Mouse (Mus musculus) stomach, embryonic 16.5 days (tissue): ENCODE results near the gene Fam43a. TPM values are rescaled to one million over a fixed set of nuclear protein-coding genes. Genes with fewer than 3 reads are reported as not detected.
A peak's percentile ranks its signal among the peaks of the same experiment; 100 is the strongest.

ENCODE experiments used
- ATAC-seq: fragments of 200-750 bp; cut with Nextera tagmentation; 2 replicates; pipeline ENCODE4 v1.8.0; 2017; ENCODE audit warnings: moderate number of reproducible peaks, moderate TSS enrichment; ENCODE audit not compliant: insufficient read depth, low FRiP score
- H3K27ac ChIP-seq: fragments of 300-500 bp; sonication (generic); 2 replicates; pipeline ENCODE4 v1.5.1; 2014; ENCODE audit warnings: low read length
- H3K27me3 ChIP-seq: fragments of 300-500 bp; sonication (generic); 2 replicates; pipeline ENCODE4 v1.6.1; 2014; ENCODE audit warnings: low read length, control low read depth, mixed read lengths; ENCODE audit not compliant: control insufficient read depth, insufficient read depth
- H3K36me3 ChIP-seq: fragments of 300-500 bp; sonication (generic); 2 replicates; pipeline ENCODE4 v1.6.1; 2014; ENCODE audit warnings: low read length; ENCODE audit not compliant: control insufficient read depth, insufficient read depth
- H3K4me1 ChIP-seq: fragments of 300-500 bp; sonication (generic); 2 replicates; pipeline ENCODE4 v1.6.1; 2014; ENCODE audit warnings: low read length, control low read depth, mixed read lengths; ENCODE audit not compliant: control insufficient read depth, insufficient read depth
- H3K4me2 ChIP-seq: fragments of 300-500 bp; sonication (generic); 2 replicates; pipeline ENCODE4 v1.6.1; 2014; ENCODE audit warnings: low read depth, low read length, mixed read lengths
- H3K4me3 ChIP-seq: fragments of 300-500 bp; sonication (generic); replicated peaks from 2 replicates; pipeline ENCODE4 v1.5.1; 2014; ENCODE audit warnings: mild to moderate bottlenecking, low read length
- H3K9ac ChIP-seq: fragments of 300-500 bp; sonication (generic); 2 replicates; pipeline ENCODE4 v1.6.1; 2014; ENCODE audit warnings: low read length
- H3K9me3 ChIP-seq: fragments of 300-500 bp; sonication (generic); replicated peaks from 2 replicates; pipeline ENCODE4 v1.6.1; 2016; ENCODE audit warnings: low read length, control low read depth; ENCODE audit not compliant: control insufficient read depth
- WGBS: fragments of 180-500 bp; shearing (Covaris S2); extraction: QIAGEN DNeasy Blood & Tissue Kit; methylation state at CpG from one replicate; pipeline ENCODE4 v1.1.7; 2014; 5-methylcytosine and 5-hydroxymethylcytosine counted together
- polyA plus RNA-seq: library from polyadenylated mRNA; unstranded; fragments of >200 nt; fragmentation: Nextera tagmentation; extraction: Ambion mirVana; gene quantifications from 2 replicates; pipeline ENCODE4 v1.2.1, GENCODE M21; 2015

The Fam43a gene
- polyA plus RNA-seq, 1 experiment from 2014 or later = 16.7 TPM

DNA sequence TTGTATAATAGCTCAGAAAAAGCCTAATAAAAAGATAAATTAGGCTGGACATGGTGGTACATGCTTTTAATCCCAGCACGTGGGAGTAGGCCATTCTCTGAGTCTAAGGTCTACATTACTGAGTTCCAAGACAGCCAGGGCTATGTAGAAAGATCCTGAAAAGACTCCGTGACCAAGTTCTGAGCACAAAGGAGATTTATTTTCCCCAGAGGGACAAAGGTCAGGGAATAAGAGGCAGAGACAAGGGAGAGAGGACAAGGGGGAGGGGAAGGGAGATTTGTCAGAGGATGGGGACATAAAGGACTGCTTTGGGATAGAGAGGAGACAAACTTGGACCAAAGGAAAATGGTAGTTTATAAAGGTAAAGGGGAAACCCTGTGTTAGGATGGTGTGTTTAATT lies 41.1 kb downstream of the Fam43a start:
- ATAC-seq = no peak
- 0 out of 2 replicates have a peak, but pooled peaks cover 3% of the 10 kb centered on the region for H3K9me3 ChIP-seq
- 53% methylated on average over 2 of the region's 2 CpGs for WGBS
- no peak overlapping the region for H3K9ac ChIP-seq
- no peak overlapping the region for H3K4me3 ChIP-seq
- H3K4me1 ChIP-seq = no peaks in the 10 kb centered on the region
- no peaks in the 10 kb centered on the region for H3K27me3 ChIP-seq
- H3K27ac ChIP-seq = no peak overlapping the region
- no peak overlapping the region for H3K4me2 ChIP-seq
- no peaks in the 10 kb centered on the region for H3K36me3 ChIP-seq

DNA sequence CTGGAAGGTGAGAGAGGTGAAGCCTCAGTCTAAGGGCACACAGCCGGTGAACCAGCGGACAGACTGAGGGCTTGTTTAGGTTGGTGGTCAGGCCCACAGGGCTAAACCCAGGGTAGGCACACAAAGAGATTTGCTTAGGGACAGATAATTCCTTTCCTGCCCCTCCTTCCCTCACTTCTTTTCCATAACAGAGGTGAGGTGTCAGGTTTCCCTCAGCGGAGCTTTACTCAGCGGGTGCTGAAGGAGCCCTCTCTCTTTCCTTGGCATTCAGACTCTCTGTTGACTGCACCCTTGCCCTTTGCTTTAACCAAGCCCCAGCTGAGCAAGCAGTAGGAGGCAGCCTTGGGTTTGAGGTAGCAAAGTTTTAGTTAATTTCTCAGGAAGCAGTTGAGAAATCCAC lies 41.9 kb downstream of the Fam43a start:
- 49% methylated on average over 4 of the region's 4 CpGs for WGBS
- Histone ChIP-seq H3K27me3 (no peaks in the 10 kb centered on the region), H3K4me2 (no peak overlapping the region), H3K4me3 (no peak overlapping the region), H3K9ac (no peak overlapping the region), H3K9me3 (0 out of 2 replicates have a peak, but pooled peaks cover 3% of the 10 kb centered on the region), H3K4me1 (no peaks in the 10 kb centered on the region), H3K27ac (no peak overlapping the region), H3K36me3 (no peaks in the 10 kb centered on the region)
- peak; percentile 59; the same call in 1 of the 2 replicates for ATAC-seq

DNA sequence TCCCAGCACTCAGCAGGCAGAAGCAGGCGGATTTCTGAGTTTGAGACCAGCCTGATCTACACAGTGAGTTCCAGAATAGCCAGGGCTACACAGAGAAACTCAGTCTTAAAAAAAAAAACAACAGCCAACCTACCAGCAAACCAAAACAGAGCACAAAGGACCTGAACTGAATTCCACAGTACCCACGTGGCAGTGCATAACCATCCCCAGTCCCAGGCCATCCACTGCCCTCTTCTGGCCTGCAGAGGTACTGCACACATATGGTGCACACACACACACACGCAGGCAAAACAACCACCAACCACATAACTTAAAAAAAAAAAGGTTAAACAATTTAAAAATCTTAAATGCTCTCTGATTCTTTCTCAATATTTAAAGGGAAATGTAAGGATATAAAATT lies 42.7 kb downstream of the Fam43a start:
- WGBS = 77% methylated on average over 3 of the region's 3 CpGs
- ATAC-seq = no peak
- no peak overlapping the region for H3K27ac ChIP-seq
- H3K9ac ChIP-seq = no peak overlapping the region
- H3K4me1 ChIP-seq = no peaks in the 10 kb centered on the region
- H3K27me3 ChIP-seq = no peaks in the 10 kb centered on the region
- no peaks in the 10 kb centered on the region for H3K36me3 ChIP-seq
- no peak overlapping the region for H3K4me2 ChIP-seq
- H3K4me3 ChIP-seq = no peak overlapping the region
- 0 out of 2 replicates have a peak, but pooled peaks cover 3% of the 10 kb centered on the region for H3K9me3 ChIP-seq

DNA sequence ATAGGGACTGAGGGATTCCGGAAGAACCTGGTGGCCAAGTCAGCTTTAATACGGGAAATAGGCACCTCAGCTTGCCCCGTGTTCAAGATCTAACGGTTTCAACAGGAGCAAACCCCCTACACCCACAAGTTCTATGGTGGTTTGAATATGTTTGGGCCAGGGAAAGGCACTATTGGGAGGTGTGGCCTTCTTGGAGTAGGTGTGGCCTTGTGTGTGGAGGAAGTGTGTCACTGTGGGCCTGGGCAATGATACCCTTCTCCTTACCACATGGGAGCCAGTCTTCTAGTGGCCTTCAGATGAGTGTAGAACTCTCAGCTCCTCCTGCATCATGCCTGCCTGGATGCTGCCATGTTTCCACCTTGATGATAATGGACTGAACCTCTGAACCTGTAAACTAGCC lies 45.5 kb downstream of the Fam43a start:
- H3K4me2 ChIP-seq = no peak overlapping the region
- H3K9ac ChIP-seq = no peak overlapping the region
- H3K27me3 ChIP-seq = no peaks in the 10 kb centered on the region
- H3K27ac ChIP-seq = no peak overlapping the region
- H3K36me3 ChIP-seq = no peaks in the 10 kb centered on the region
- no peak overlapping the region for H3K4me3 ChIP-seq
- no peaks in the 10 kb centered on the region for H3K4me1 ChIP-seq
- no peak for ATAC-seq
- 0 out of 2 replicates have a peak, but pooled peaks cover 3% of the 10 kb centered on the region for H3K9me3 ChIP-seq
- 97% methylated on average over 4 of the region's 4 CpGs for WGBS

DNA sequence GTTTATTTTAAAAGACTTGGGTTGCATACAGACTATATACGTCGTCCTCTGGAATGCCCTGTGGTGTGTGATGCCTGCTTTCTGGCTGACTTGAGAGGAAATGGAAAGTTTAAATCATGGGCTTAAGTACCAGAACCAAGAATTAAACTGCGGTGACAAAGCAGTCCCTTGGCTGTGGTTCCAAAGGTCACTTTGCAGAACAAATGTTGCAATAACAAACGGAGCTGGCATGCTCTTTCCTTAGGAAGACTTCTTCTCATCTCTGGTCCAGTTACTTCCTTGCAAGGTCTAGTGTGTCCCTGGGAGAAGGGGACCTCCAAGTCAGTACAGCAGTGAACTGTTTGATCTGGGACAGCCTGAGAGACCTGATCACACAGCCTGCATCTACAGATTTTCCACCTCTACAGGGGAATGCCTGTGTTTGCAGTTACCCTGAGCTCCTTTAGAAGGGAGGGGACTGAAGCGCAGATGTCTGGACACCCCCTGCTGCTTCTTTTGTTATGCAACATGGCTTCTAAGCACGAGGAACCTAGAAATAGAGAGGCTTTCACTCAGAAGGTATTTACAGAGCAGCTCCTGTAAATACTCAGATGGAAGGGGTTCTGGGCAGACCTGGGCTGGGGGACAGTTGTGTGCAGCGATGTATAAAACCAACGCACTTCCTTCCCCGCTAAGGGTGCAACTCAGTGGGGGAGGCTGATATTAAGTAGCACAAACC lies 46.5 kb downstream of the Fam43a start:
- ATAC-seq = no peak
- H3K27ac ChIP-seq = no peak overlapping the region
- H3K4me3 ChIP-seq = no peak overlapping the region
- H3K4me2 ChIP-seq = no peak overlapping the region
- WGBS = 31% methylated on average over 9 of the region's 9 CpGs
- H3K4me1 ChIP-seq = no peaks in the 10 kb centered on the region
- no peaks in the 10 kb centered on the region for H3K36me3 ChIP-seq
- no peak overlapping the region for H3K9ac ChIP-seq
- H3K27me3 ChIP-seq = no peaks in the 10 kb centered on the region
- 0 out of 2 replicates have a peak, but pooled peaks cover 3% of the 10 kb centered on the region for H3K9me3 ChIP-seq

DNA sequence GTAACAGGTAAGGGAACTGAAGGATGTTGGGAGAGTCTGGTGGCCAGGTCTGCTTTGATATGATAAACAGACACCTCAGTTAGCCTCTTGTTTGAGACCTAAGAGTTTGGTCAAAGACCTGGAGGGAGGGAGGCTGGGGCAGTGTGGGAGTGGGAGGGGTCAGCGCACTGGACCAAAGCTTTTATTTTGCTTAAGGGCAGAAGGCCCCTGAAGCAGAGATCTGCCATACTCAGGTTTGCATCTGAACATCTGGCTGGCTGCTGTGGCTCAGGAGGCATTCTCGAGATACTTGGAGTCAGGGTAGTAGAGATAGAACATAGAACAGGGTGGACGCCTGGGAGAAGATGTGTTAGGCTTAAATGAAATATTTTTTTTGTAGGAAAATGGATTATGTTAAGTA lies 47.3 kb downstream of the Fam43a start:
- WGBS = 78% methylated on average over 3 of the region's 3 CpGs
- Histone ChIP-seq H3K27me3 (no peaks in the 10 kb centered on the region), H3K4me3 (no peak overlapping the region), H3K9ac (no peak overlapping the region), H3K36me3 (no peaks in the 10 kb centered on the region), H3K4me1 (no peaks in the 10 kb centered on the region), H3K27ac (no peak overlapping the region), H3K9me3 (0 out of 2 replicates have a peak, but pooled peaks cover 3% of the 10 kb centered on the region), H3K4me2 (no peak overlapping the region)
- ATAC-seq = no peak

DNA sequence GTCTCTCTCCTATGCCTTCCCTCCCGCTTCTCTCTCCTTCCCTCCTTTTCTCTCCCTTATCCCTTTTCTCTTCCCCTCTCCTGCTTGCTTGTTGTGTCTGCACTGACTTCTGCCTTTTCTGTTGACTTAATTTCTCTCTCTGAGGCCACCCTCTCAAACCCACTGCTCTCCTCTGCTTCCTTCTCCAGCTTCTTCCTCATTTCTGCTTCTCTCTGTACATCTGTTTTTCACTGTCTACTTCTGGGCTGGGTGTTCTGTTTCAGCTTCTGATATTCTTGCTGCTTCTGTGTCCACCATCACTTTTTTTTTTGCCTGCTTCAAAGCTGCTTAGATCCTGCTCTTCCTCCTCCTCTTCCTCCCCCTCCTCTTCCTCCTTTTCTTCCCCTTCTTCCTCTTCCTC lies 51.8 kb downstream of the Fam43a start:
- no peak for ATAC-seq
- Histone ChIP-seq H3K4me3 (no peak overlapping the region), H3K4me2 (no peak overlapping the region), H3K27me3 (no peaks in the 10 kb centered on the region), H3K4me1 (0 out of 2 replicates have a peak, but pooled peaks cover 3% of the 10 kb centered on the region), H3K9me3 (no peaks in the 10 kb centered on the region), H3K27ac (no peak overlapping the region), H3K36me3 (no peaks in the 10 kb centered on the region), H3K9ac (no peak overlapping the region)
- WGBS = 77% methylated on average over 1 of the region's 1 CpGs

Other genes starting within 250 kb of the Fam43a start
- 9.1 and 12.0 TPM in 2 replicates for gene Atp13a3, start 193.7 kb upstream of the Fam43a start, polyA plus RNA-seq
- gene Tmem44, start 48.9 kb upstream of the Fam43a start, polyA plus RNA-seq = 8.4 and 11.0 TPM in 2 replicates
- 50.3 and 51.6 TPM in 2 replicates for gene Lsg1, start 12.1 kb upstream of the Fam43a start, polyA plus RNA-seq